Mouse (Mus musculus) gastrocnemius, postnatal 36 days (tissue): ENCODE data around the gene Hnf4a. TPM values are rescaled to one million over a fixed set of nuclear protein-coding genes. Genes with fewer than 3 reads are reported as not detected.
A peak's percentile ranks its signal among the peaks of the same experiment; 100 is the strongest.

Experiments
- DNase-seq, 2 experiments: peaks; one replicate each; pipeline ENCODE4 v3.0.0; 2022
- intact Hi-C: fragments of 180-260 bp; cut with DNase I; formaldehyde crosslinking; loops from one replicate; pipeline ENCODE4 v1.15.1; 2025
- total RNA-seq, 2 experiments: library from RNA; stranded (reverse); gene quantifications; 2 replicates each; pipeline ENCODE4 v1.2.3; 2021

Hnf4a gene
- total RNA-seq, 2 experiments from 2014 or later: not detected

GRCm38 (mm10) chr2:163489725-163490291, 16.8 kb upstream of the Hnf4a start:
- no peak for DNase-seq
- intact Hi-C loops: no loop called here

- intact Hi-C loops: no loop called here
- no peak for DNase-seq
Observed at GRCm38 (mm10) chr2:163490656-163491055, 16.0 kb upstream of the Hnf4a start.

DNA sequence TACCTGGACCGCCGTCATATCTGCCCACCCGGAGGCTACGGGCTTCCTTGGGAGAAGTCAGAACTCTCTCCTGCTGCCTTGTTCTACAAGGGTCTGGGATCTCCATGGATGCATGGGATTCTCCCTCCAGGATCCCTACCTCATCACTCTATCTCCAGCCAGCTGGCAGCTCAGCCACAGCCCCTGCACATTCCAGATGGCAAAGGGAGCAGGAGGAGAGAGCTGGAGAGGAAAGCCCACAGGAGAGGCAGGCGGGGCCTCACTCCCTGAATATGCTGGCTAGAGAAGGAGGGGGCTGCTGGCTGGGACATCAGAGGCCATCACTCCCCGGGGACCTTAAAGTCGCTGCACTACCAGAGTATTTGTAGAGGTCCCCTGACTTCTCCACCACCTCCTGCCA, 15.3 kb upstream of the Hnf4a start:
- intact Hi-C loops: no loop called here
- DNase-seq: no peak

GRCm38 (mm10) chr2:163492018-163492417, 14.6 kb upstream of the Hnf4a start, which contains the start of gene R3hdml:
R3hdml (plus strand) TSS chr2:163492318.
- DNase-seq: no peak
- intact Hi-C loops: no loop called here

DNA sequence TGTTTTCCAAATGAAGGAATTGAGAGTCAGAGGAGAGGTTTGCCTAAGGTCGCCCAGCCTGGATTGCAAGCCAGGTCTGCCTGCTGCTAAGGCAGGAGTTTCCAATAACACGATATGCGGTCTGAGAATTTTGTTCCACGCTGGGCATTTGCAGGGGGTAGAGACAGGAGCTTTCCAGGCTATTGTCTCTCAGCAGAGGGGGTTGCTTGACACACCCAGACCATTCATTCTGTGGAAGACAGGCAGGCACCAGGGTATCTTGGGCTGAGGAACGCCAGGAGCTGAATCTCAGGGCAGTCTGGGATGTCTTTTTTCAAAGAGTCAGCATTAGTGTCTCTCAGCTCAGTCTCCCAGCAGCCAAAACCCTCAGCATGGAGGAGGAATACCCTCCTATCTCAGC, 13.6 kb upstream of the Hnf4a start:
- no peak for DNase-seq
- intact Hi-C loops: no loop called here

DNA sequence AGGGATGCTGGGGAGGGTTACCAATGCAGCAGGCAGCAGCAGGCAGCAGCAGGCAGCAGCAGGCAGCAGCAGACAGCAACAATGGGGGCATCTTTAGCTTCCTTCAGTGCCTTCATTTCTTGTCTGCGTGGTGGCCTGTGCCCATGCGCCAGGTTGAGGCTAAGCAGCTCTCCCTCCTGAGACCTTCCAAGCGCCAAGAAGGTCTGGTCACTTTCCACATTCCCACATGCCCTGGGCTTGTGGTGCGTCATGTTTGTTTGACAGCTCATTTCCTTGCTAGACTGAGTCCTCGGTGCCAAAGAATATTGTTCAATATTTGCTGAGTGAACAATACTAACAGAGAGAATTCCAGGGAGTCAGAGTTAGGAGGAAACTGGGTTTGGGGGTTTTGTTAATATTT, 12.6 kb upstream of the Hnf4a start:
- intact Hi-C loops: no loop called here

GRCm38 (mm10) chr2:163494456-163494855, 12.2 kb upstream of the Hnf4a start:
- intact Hi-C loops: no loop called here
- DNase-seq: no peak

More for the DNA sequence above, 12.6 kb upstream of the Hnf4a start:
- DNase-seq: no peak

- no peak for DNase-seq
- intact Hi-C loops: no loop called here
Observed at GRCm38 (mm10) chr2:163502219-163502618, 4.4 kb upstream of the Hnf4a start.

DNA sequence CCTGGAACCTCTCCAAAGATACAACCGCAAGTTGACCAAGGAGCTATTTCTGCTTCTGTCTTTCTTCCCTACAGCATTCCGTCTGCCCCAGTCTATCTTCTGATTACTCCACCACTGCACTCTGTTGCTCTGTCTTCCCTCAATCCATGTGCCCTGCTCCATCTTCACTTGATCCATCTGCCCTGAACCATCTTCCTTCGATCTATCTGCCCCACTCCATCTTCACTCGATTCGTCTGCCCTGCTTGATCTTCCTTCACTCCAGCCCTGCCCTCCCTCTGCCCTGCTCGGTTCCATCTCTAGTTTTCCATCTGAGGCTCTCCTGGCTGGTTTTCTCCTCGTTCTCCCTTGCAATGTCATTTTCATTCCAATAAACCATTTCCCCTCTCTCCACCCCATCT, 3.4 kb upstream of the Hnf4a start:
- intact Hi-C loops: no loop called here
- DNase-seq: no peak

- intact Hi-C loops: no loop called here
- no peak for DNase-seq
Observed at GRCm38 (mm10) chr2:163525761-163526243, 19.2 kb downstream of the Hnf4a start.

GRCm38 (mm10) chr2:163527497-163527896, 20.9 kb downstream of the Hnf4a start:
- DNase-seq: no peak
- intact Hi-C loops: no loop called here

DNA sequence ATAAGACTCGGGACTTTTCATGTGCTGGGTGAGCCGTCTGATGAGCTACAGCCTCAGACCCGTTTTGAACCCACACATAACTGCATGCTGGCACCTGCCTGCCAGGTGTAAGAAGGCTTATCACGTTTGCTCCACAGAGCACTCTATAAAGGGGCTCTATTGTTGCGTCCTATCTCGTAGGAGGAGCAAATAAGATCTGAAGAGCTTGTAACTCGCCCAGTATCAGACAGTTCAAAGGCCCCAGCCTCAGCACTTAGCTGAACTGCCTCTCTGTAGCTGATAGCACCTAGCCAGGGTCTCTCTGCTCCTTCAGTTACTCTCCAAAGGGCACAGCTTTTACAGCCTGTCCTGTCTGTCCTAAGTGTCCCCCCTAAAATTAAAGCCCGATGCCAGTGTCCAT, 23.8 kb downstream of the Hnf4a start:
- DNase-seq: no peak
- intact Hi-C loops: loop anchor here (10.0 kb wide), 2 partner anchors 194 to 294 kb away; partner anchors contain the start of gene Ccn5

DNA sequence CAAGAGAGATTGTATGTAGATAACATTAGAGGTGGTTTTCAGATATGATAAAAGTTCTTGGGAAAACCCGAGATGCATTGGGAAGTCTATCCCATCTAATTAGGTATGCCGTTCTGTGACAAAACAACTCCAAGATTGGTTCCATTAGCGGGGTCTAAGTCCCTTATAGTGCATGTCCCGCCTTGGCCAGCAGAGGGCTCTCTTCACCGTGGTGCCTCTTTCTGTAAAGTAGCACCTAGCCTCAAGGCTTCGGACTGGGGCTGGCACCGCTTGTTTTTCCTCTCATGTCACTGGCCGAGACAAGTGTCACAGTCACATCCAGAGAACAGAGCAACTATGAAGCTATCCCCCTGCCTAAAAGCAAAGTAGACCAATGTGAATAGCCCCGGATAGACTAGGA, 25.3 kb downstream of the Hnf4a start:
- peak; percentile 74 for DNase-seq
- intact Hi-C loops: loop anchor here (10.0 kb wide), 2 partner anchors 193 to 293 kb away; partner anchors contain the start of gene Ccn5

DNA sequence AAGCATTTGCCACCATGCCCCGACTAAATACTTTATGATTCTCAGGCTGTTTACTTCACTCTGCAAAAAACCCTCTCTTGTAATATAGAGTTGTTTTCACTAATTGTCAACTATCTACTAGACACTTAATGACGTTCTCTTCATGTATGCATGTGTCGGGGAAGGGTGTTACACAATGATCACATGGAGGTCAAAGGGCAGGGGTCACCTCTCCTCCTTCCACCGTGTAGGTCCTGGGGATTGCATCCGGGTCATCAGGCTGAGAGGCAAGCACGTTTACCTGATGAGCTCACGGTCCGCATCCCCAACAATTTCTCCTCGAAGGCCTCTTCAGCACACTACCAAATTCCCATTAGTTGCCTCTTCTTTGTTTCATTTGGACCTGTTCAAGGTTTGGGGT, 26.6 kb downstream of the Hnf4a start:
- DNase-seq: no peak
- intact Hi-C loops: loop anchor here (10.0 kb wide), 2 partner anchors 192 to 292 kb away; partner anchors contain the start of gene Ccn5

DNA sequence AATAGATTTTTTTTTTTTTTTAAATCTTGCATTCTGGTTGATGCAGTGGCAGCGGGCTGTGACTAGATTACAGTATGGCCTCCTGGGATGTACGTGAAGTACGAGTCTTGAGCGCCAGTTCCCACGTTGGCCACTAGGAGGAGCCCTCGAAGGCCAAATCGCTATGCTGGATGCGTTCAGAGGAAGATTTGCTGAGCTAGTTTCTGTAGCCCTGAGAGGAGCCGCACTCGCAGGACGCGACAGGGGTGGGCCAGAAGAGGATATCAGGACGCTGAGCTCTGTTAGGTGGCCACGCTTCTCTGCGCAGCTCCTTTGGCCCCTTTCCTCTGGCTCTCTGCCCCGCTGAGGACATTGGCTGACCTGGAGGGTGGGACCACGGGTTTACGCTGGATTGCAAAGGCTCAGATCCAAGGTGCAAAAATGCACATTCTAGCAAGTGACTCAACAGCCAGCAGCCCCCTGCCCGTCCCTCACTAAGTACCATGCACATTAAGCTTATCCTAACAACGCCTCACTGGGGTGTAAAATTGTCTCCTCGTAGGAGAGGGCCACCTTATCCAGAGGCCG, 28.4 kb downstream of the Hnf4a start:
- intact Hi-C loops: loop anchor here (2.0 to 10.0 kb wide), 3 partner anchors 62 to 290 kb away; partner anchors contain the start of gene Ccn5
- peak; percentile 85 to 87 for DNase-seq

DNA sequence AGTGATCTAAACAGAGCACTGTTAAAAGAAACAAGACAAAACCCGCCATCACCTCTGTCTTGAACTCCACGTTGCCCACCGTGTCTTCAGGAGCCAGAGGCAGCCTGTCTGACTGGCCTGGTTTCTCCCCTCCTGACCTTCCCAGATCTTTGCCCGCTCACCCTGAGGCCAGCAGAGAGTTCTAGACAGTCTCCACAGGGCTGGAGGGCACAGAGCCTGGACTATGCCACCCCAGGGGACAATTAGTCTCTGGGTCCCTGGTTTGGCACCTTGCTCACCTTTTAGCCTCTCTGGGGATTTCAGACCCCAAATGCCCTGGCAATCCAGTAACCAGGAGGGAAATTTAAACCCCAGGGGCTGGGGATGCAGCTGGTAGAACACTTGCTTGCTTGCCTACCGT, 30.8 kb downstream of the Hnf4a start:
- intact Hi-C loops: loop anchor here (10.0 kb wide), 2 partner anchors 187 to 287 kb away; partner anchors contain the start of gene Ccn5
- no peak for DNase-seq

DNA sequence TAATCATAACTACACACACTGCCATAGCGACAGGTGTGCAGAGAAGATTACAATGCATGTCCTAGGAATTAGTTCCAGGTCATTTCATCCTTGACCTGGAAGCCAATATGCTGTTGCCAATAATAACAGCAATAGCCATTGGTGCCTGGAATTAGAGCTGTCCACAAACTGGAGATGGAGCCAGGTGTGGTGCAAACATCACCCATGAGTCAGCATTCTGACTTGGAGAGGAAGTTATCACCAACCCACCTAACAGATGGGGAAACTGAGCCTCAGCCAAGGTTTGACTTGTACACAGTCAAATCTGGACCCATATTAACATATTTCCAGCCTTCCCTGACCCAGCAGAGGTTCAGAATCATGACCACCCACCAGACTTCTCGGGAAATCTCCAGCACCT, 31.8 kb downstream of the Hnf4a start:
- DNase-seq: no peak
- intact Hi-C loops: loop anchor here (10.0 kb wide), 2 partner anchors 186 to 286 kb away; partner anchors contain the start of gene Ccn5

GRCm38 (mm10) chr2:163539321-163540040, 32.9 kb downstream of the Hnf4a start:
- no peak for DNase-seq
- intact Hi-C loops: loop anchor here (10.0 kb wide), 2 partner anchors 185 to 285 kb away; partner anchors contain the start of gene Ccn5

DNA sequence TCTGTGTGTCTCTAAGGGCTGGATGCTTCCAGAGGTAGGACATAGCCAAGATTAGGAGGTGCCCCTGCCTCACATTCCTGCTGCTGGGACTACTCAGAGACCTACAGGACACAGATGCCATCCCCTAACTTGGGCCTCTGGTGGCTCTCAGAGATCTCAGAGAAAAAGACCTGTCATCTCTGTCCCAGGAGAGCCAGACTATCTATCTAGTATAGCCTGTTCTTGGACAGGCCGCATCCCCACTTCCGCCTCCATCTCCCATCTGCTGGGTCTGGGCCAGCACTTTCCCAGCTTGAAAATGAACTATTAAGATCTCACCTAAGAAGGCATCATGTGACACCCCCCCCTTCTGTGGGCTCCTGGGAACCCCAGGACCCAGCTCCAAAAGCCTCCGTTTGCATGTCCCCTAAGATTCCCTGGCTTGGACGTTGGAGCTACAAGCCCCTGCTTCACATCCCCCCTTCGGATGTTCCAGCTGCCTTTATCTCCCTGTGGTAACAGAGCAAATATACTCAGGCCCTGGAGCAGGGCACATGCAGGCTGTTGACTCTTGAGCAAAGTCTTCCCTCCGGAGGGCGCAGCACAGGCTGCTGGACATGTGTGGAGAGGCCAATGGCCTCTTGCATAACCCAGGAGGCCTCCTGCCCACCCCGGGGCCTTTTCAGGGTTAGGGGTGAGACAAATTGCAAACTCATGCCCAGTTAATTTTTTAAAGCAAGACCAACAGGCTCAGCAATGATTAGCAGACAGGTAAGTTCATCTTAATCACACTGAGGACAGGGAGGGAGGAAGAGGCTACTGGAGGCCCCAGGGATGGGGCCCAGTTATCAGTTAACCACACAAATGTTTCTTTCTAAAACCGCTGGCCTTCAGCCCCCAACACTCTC, 33.9 kb downstream of the Hnf4a start:
- DNase-seq: no peak
- intact Hi-C loops: no loop called here

DNA sequence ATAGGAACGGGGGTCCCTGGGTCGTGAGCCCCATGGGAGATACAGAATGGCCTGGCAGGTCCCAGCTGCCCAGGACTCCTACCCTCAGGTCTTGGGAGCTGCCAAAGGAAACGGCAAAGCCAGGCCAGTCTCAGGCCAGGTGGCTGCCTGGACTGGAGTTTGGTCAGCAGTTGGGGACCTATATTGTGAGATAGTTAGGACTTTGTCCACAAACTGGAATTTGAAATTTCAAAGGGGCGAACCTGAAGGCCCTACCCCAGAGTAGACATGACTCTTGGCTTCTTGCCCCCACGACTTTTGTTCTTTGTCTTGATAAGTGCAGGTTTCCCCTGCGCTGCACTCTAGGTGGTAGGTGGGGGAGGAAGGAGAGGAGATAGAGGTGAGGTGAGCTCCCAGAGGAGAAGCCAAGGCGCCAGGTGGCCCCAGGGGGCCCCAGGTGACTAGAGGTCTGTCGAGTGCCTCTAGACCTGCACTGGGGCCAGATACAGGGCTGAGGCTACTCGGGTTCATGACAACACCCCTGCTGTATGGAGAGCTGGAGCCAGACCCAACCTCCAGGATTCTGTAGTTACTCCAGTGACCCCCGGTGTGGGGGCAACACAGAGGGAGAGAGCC, 35.1 kb downstream of the Hnf4a start:
- intact Hi-C loops: no loop called here
- DNase-seq: no peak
